Mouse (Mus musculus) right cerebral cortex, adult 2 months (tissue): ENCODE results near the gene Tmbim4.
"Not testable (repeated sequence)": the region's sequence is repeated elsewhere in the genome, so short reads cannot be mapped to it uniquely, and the experiment has no call there.

Source experiments
- DNase-seq, 2 experiments: peaks; one replicate each; pipeline ENCODE4 v3.0.0; 2021 to 2022; ENCODE audit warnings: low spot score in 2 of 2

Gene Tmbim4

DNA sequence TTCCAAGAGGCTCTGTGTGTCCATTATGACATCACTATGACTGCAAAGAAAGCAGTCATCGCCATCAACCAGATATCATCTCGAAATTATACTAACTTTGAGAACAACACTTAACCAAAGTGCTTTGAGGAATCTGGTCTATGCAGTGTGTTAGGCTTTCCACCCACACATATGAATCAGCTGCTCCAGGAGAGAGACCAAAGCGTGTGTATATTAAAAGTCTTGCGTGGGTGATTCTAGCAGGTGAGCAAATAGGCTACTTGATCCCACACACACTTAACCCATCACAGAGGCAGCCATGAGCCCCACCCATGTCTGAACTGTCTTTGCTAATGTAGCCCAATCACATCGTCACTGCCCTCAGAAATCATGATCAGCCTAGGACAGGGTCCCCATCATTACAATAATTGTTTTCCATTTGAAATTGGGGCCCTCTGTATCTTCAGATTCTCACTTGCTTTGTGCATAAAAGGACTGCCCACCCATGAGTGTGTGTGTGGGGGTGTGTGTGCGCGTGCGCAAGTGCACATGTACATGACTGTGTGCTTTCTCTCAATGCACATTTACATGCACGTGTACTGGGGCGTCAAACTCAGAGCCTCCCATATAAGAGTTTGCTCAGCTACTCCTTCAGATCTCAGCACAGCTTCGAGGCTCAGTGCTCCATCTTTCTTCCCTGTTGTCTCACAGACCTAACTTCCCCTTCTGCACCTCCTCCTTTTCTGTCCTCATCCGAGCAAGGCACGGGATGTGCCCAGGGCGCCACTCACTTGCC lies 4.1 kb upstream of the Tmbim4 start:
- peak; percentile 24 to 29 for DNase-seq

- peak; percentile 76 to 87 for DNase-seq
Measured at GRCm38 (mm10) chr10:120201961-120202402, 592 bp downstream of the Tmbim4 start, which contains the start of gene Irak3. Irak3 (minus strand) TSS chr10:120202130.

GRCm38 (mm10) chr10:120202467-120203250 lies 1.3 kb downstream of the Tmbim4 start:
- DNase-seq: no peak

DNA sequence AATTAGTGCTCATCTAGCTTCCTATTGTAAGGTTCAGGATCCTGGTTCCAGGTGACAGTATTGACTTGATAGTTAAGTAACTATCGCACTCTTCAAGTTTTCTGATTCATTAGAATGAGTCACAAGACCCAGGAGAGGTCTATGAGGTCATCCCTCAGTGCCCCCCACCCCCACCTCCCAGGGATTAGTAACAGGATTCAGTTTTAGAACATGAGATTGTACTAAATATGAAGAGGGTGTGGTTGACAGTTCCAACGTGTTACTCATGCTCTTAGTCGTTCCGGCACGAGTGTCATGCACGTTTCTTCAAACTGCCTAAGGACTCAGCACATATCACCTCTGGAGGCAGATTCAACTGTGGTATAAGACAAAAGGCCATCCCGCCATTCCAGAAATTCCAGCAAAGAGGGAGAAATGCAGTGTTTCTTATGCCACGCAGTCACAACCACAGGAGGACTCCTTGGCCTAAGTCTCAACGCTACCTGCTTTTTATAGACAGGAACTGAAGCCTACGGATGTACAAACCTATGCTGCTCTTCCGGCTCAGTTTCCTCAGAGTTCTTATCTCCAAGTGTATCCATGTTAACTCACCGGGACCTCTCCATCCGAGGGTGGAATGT lies 3.3 kb downstream of the Tmbim4 start:
- DNase-seq: no peak

DNA sequence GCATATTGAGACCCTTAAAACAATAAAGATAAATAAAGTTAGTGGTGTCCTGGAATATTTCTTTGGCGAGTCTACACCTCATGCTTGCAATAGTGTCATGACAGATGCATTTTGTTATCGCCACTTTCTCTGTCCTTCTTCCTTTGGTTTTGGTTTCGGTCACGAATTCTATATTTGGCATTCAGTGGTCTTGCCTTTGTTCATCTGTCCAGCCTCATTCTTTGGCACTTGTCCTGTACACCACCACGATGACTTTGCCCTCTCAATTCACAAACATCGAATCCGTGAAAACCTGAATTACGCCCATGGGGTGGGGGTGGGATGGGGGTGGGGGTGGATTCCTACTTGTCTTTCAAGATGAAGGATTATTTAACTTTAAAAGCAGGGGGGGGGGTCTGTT lies 6.6 kb downstream of the Tmbim4 start:
- DNase-seq: no peak

GRCm38 (mm10) chr10:120208575-120209538 lies 7.5 kb downstream of the Tmbim4 start:
- peak; percentile 92 for DNase-seq

DNA sequence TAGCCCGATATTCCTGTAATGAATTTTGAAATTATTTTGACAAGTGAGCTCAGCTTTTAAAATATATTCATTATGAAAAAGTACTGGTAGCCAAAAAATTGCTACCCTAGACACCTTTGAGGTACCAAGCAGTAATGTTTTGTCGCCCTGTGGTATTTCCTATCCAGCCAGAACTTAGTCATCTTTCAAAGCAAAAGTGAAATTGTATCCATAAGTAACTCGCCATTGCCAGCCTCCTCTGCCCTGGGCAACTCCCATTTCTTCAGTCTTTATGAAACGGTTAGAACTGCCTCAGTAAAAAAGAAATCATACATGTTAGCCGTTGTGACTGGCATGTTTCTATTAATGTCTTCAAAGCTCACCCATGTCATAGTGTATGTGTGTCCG lies 8.1 kb downstream of the Tmbim4 start:
- no peak for DNase-seq

GRCm38 (mm10) chr10:120210096-120210495 lies 8.7 kb downstream of the Tmbim4 start:
- DNase-seq: no peak

DNA sequence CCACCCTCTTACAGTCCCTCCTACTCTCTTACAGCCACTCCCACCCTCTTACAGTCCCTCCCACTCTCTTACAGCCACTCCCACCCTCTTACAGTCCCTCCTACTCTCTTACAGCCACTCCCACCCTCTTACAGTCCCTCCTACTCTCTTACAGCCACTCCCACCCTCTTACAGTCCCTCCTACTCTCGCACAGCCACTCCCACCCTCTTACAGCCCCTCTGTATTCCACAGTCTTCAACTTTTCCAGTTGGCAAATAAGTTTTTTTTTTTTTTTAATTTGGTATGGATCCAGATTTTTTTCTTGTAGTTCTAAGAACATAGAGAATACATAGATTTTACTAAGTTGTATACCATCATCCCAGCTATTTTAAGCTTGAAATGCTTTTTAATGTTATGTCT lies 15.7 kb downstream of the Tmbim4 start:
- DNase-seq: not testable (repeated sequence)

- DNase-seq: no peak
Measured at GRCm38 (mm10) chr10:120218996-120219395, 17.6 kb downstream of the Tmbim4 start.

GRCm38 (mm10) chr10:120219578-120220359 lies 18.4 kb downstream of the Tmbim4 start:
- DNase-seq: no peak

DNA sequence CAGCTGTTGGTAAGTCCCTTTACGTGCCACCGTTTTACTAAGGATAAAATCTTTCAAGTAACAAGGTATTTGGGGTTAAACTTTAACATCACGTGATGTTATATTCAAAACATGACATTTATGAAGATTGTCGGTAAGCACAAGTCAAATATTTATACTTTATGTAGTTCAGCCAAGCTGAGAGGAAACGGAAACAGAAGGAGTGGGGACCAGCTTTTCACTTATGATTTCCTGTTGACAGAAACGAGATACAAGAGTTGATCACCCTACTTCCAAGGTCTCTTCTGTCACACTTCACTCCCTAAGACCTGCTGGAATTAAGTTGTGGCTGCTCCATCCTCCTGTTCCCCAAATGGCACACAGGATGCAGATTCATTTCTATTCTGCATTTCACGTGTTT lies 19.4 kb downstream of the Tmbim4 start:
- no peak for DNase-seq

- peak; percentile 83 to 87 for DNase-seq
Measured at GRCm38 (mm10) chr10:120226871-120227661, 25.7 kb downstream of the Tmbim4 start, which contains the start of gene Llph. Llph (plus strand) TSS chr10:120227070.

GRCm38 (mm10) chr10:120231718-120232117 lies 30.3 kb downstream of the Tmbim4 start:
- DNase-seq: peak; percentile 36 to 71

DNA sequence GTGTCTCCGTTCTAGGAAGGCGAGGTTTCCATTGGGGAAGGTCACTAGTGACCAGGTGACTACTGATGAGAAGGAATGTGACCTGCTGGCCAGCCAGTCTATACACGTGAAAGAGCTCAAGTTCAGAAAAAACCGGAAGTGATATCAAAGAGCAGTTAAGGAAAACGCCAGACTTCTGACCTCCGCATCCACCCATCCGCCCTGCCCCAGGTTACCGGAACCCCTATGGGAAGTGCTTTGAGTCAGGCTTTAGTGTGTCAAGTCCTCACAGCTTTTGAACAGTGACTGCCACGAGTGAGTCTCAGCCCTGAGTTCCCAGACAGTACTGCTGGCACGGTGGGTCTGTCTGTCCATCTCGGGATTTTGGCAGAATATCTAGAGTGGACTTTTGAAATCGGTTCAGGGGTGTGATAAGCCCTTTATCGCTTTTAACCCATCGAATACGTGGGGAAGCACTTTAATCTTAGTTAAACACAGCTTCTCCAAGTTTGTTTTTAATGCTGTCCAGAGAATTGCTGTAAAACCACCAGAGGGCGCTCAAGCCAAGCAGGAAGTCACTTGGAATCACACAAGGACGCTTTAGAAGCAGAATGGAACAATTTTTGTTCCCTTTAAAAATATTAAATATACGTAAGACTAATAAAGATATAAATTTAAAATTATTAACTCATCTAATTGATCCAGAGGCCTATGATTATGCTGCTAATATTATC lies 32.4 kb downstream of the Tmbim4 start:
- peak; percentile 65 to 78 for DNase-seq

GRCm38 (mm10) chr10:120236855-120237254 lies 35.5 kb downstream of the Tmbim4 start:
- DNase-seq: no peak

DNA sequence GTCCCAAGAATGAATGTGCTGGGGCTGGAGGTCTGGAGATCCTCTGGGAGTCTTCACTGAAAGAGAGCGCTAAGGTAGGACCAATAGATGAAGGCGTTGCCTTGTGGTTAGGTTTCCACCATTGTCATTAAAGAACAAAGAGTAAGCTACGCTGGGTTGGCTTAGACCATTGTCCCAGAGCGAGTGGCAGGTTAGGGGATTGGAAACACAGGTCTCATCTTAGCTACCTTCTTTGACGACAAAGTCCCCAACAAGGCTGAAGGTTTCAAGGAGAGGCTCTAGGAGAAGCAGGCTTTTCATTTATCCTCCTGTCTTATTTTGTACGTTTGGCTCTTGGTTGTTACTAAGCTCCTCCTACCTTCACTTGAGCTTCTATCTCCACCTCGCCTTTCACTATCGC lies 36.9 kb downstream of the Tmbim4 start:
- DNase-seq: no peak

DNA sequence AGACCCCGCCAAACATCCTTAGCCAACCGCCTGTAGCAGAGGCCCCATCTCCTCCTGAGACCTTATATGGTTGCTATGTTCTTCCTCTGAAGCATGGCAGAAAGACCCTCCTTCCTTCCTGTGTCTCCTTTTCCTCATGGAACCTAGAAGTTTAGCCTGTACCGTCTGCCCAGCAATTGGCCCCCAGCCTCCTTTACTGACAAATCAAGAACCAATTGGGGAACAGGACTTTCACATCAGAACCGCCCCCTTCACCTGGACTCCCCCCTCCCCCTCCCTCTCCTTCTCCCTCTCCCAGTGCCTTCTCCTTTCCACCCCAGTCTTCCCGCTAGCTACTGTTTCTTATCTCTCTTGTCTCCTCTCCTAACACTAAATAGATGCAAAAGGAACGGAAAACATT lies 38.1 kb downstream of the Tmbim4 start:
- no peak for DNase-seq

- DNase-seq: no peak
Measured at GRCm38 (mm10) chr10:120242421-120242820, 41.0 kb downstream of the Tmbim4 start.
